Mouse (Mus musculus) embryo, embryonic 9.5 days (tissue): Measurements from ENCODE around the gene Txnip.
"Not testable (repeated sequence)": the region's sequence is repeated elsewhere in the genome, so short reads cannot be mapped to it uniquely, and the experiment has no call there.

Experiments used
- DNase-seq: peaks from one replicate; pipeline ENCODE4 v3.0.0-alpha.2; 2017; ENCODE audit errors: extremely low spot score

Gene Txnip

DNA sequence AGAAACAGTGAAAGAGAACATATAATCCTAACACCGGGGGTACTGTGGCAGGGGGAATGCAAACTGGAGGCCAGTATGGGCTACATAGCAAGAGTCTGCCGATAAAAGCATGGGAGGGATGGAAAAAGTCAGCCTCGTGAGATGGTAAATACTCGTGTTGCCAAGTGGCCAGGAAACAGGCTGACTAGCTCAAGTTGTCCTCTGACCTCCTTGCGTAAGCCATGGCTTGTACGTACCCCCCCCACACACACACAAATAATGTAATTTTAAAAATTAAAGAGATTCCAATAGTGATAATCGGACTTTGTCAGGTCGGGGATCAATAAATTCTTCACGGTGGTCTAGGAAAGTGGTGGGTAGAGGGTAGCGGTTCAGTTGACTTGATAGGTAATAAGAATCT lies 35.6 kb downstream of the Txnip start:
- no peak for DNase-seq

DNA sequence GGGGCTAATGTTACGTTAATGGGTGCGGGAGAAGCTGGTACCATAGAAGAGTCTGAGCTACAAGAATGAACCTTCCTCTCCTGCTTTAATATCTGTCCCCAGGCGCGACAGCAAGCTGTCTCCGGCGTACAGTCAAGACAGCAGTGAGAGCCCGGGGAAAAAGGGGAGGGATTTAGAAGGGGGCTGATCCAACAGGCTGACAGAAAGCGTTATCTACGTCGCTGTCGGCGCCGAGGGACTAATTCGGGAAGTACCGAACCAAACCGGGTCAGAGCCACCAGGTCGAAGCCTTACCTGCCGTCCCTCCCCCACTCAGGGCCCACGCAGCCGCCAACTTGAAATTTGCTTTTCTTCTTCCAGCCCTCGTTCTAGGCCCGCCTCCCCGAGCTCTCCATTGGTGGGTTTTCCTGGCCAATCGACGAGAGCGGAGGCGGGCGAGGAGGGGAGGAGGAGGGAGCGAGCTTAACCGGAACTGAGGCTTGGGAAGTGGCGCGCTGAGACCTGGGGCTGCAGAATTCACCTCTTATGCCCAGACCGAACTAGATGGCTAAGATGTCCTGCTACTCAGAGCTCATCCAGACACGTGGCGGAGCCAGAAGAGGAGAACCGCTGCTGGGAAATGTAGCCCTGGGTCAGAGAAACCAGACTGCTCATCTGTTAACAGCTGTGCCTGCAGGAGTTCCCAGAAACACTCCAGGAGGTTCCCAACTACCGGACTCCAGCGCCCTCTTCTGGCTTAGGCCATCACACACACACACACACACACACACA lies 36.2 kb downstream of the Txnip start, which contains the start of gene Polr3gl:
Gene Polr3gl, minus strand, starts transcription at position 392 of the 771 bp plus-strand sequence.
- peak; percentile 95 for DNase-seq

DNA sequence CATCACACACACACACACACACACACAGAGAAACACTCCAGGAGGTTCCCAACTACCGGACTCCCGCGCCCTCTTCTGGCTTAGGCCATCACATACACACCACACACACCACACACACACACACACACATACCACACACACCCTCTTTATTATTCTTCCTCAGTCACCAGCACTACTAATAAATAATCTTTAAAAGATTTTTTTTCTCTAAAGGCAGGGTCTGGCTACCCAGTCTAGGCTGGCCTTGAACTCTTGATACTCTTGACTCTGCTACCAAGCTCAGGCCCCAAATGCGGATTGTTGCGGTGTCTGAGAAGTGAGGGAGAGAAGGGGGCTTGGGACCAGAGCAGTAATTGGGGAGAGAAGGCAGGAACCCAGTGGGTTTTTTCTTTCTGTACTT lies 37.1 kb downstream of the Txnip start:
- DNase-seq: no peak

DNA sequence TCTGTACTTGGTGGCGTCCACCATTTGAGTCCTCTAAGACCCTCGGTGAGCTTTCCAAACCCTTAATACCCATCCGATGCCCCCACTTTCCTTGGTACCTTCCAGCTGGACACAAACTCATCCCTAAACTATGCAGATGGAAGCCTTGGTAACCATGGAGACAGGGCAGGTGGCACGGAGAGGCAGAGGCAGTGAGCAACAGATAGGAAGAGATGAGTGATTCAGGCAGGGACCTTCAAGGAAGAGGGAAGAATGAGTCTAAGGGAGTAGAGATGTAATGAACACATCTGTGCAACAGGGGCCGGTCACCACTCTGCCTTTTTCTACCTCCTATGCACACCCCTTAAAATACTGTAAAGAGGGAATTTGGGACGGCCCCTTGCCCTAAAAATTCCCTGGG lies 37.9 kb downstream of the Txnip start:
- DNase-seq: no peak

DNA sequence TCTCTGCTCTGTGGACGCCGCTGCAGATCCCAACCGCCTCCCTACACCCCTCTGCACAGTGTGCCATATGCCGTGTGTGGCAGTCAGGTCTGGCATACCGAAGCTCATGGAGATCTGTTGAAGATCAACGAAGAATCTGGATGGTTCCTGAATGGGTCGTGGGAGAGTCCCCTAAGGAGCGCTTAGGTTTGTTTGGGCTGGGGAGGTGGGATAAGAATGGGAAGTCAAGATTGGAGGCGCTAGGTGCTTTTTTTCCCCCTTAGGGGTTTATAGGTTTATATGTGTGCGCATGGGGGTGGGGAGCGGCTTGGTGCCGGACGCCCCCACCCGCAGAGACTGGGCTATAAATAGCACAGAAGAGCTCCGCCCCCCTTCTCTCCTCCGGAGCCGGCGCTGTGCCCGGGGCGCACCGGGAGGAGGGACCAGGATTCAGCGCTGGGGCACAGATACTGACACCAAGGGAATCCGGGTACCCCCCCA lies 38.5 kb downstream of the Txnip start, which contains the start of gene Ankrd34a:
Gene Ankrd34a, plus strand, starts transcription at position 409 of the 480 bp plus-strand sequence.
- DNase-seq: no peak

DNA sequence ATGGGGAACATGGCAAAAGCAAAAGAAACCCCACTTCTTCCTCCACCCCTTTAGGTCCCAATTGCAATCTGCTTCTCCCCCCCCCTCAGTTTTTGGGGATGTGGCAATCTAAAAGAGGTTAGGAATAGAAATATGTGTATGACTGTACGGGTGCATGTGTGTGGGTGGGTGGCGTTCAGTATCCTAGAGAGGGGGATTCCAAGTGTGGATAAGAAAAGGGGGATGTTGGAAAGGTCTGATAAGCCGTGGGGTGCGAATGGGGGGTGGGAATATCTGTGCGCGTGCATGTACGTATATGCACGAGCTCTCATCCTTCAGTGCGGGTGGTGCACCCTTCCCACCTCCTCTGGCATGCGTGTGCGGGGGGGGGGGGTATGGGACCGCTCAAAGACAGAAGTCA lies 39.1 kb downstream of the Txnip start:
- DNase-seq: no peak

DNA sequence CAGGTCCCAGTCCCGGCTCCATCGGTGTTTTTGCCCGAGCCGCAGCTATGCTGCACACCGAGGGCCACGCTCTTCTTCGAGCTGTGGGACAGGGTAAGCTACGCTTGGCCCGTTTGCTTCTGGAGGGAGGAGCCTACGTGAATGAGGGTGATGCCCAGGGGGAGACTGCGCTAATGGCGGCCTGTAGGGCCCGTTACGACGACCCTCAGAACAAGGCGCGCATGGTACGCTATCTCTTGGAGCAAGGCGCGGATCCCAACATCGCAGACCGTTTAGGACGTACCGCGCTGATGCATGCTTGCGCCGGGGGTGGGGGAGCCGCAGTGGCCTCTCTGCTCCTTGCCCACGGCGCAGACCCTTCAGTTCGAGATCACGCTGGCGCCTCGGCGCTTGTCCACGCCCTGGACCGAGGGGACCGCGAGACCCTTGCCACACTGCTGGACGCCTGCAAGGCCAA lies 39.7 kb downstream of the Txnip start:
- peak; percentile 64 for DNase-seq

DNA sequence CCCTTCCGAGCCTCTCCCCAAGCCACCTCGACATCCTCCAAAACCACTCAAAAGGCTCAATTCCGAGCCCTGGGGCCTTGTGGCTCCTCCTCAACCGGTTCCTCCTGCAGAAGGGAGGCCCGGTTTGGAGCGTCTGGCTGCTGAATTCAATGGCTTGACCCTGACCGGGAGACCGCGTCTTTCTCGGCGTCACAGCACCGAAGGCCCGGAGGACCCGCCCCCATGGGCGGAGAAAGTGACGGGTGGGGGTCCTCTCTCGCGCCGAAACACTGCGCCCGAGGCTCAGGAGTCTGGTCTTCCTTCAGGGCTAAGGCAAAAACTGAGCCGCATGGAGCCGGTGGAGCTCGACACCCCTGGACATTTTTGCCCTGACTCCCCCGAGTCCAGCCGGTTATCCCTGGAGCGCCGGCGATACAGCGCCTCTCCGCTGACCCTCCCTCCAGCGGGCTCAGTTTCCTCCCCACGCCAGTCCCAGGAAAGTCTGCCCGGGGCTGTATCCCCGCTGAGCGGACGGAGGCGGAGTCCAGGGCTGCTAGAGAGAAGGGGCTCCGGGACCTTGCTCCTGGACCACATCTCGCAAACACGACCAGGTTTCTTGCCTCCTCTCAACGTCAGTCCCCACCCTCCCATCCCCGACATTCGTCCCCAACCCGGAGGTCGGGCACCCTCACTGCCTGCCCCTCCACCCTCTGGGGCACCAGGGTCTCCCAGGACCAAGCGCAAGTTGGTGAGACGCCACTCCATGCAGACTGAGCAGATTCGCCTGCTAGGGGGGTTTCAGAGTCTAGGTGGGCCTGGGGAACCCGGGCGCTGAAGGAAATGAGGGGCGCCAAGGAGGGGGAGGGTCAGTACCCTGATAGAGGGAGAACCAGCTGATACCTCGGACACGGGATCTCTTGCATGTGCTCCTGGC lies 40.7 kb downstream of the Txnip start:
- DNase-seq: peak; percentile 81

DNA sequence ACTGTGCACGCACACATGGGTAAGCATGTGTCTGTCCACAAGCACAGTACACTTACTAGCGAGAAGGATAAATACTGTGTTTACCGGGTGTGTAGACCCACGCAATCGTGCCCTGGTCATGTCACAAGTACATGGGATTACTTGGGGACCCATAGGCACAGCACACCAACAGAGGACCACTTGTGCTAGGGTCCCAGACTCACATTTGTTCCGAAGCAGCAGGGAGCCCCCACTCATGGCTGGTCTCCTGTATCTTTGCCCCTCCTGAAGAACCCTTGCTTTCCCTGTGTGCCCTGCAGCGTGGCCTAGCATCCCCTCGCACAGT lies 41.3 kb downstream of the Txnip start:
- no peak for DNase-seq

DNA sequence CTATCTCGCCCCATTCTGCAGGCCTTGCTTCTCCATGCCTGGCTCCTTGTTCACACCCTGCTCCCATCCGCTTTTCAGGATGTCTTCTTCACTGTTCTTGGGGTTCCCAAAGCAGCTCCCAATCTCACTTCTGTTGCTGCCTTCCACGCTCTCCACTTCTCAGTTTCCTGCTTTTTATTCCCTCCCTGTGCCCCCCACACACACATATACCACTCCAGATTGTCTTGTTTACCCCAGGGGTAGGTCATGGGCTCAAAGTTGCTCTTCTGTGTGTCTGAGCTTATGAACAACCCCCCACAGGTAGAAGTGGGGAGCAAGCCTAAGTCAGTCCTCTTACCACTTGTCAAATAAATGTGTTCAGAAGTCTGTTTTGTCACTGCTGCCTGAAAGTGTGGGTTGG lies 41.7 kb downstream of the Txnip start:
- DNase-seq: no peak

DNA sequence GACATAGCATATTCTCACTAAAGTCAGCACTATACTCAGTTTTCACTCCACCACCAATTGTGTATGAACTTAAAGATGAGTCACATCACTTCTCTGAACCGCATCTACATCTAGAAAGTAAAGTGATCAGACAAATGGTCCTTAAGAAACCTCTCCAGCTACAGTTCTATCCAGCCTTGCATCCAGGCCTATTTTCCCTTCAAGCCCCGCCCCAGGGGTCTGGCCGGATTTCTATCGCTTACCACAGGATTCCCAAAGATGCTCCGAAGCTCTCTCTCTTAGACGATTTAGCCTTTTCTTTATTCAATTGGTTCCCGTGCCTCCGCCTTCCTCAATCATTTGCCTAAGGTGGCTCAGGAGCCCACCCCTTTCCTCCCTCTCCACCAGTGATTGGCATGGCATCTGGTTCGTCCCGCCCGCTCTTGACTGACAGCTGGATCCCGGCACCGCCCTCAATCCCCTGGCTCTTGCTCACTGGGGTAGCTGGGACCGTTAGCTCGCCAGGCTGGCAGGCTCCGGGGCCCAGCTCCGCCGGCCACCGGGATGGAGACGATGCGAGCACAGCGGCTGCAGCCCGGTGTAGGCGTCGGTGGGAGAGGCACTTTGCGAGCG lies 43.0 kb downstream of the Txnip start, which contains the start of gene Lix1l:
Gene Lix1l, plus strand, starts transcription at position 511 of the 612 bp plus-strand sequence.
- peak; percentile 92 for DNase-seq

DNA sequence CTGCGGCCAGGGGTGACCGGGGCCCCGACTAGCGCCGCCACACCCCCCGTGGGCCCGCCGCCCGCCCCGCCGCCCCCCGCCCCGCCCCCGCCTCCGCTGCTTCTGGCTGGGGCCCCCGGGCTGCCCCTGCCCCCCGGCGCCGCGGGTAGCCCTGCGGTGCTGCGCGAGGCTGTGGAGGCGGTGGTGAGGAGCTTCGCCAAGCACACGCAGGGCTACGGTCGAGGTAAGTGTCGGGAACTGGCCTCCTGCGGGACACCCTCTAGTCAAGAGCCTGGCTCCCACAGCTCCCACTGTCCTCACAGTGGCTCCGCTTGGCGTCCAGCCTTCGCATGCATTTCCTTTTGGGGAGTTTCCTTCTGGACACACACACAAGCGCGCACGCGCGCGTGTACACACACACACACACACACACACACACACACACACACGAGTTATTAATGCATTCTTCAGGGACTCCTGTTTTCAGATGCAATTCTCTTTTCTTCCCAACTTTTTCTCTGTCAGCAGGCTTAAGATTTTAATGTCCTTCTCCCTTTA lies 43.6 kb downstream of the Txnip start:
- DNase-seq: peak; percentile 75

DNA sequence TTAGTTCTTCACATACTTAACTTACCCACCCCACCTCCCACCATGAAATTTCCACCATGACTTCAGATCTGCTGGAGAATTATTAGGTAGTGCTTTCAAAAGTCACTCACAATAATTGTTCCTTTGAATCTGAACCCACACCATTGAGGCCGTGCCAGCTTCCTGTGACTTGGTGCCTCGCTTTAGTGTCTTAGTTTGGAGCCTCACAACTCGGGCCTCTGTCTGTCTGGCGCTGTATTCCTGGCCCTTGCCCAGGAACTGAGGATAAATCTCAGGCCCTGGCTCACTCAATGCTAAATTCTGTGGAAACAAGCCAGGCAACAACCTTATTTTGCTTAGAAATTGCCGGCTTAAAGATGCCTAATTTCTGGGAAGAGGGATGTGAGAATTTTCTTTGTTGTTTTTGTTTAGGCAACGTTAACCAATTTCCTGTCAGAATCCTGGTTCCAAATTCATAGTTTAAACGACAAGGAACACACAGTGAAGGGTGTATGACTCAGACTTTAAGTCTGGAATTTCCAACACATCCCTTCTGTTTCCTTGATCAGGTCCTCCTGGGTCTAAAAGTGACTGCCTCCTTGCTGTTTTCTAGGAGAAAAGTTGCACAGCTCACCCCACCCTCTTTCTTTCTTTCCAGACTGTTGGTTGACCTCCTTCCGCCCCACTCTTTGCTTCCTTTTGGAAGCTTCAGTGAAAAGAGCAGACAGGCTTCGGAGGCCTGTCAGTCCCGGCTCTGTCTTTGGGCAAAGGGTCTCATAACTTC lies 44.4 kb downstream of the Txnip start:
- no peak for DNase-seq

DNA sequence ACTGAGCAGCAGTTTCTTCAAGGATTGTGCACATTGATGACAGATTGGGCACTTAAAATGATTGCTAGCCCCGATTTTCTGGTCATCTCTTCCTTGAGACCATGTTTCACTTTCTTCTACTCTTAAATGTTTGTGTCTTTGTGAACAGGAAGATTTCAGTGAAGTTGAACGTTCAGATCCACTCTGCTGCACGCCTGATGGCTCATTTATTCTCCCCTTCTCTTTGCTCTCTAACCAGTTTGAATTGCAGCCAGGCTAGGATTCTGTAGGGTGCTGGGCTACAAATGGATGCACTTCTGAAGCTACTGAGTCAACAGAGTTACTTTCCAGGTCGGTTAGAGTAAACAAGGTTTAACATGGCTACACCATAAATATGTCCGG lies 44.9 kb downstream of the Txnip start:
- no peak for DNase-seq

DNA sequence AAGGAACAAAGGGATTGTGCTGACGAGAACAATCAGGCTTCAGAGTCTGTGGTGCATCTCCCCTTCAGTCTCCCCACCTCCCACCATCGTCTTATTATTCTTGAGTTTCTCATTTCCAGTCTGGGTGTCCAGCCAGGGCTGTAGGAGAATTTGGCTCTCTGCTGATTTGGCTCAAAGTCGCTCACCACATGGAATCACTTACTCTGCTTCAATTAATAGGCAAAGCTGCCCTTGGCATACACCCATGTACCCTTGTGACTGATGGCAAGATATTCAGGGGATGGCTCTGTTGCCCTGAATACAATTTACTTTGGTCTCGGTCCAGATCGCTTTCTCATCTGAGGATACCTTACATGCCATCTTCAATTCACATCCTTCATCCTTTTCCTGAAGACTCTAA lies 45.6 kb downstream of the Txnip start:
- DNase-seq: no peak

DNA sequence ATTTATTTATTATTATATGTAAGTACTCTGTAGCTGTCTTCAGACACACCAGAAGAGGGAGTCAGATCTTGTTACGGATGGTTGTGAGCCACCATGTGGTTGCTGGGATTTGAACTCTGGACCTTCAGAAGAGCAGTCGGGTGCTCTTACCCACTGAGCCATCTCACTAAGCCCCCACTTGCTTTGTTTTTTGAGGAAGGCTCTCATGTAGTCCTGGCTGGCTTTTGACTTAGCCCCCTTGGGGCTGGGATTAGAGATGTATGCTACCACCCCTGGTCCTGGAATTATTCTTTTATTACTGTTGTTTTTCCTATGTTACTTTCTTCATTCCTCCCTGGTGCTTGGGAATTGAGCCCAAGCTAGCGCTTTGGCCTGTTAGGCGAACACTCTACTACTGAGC lies 48.2 kb downstream of the Txnip start:
- not testable (repeated sequence) for DNase-seq

DNA sequence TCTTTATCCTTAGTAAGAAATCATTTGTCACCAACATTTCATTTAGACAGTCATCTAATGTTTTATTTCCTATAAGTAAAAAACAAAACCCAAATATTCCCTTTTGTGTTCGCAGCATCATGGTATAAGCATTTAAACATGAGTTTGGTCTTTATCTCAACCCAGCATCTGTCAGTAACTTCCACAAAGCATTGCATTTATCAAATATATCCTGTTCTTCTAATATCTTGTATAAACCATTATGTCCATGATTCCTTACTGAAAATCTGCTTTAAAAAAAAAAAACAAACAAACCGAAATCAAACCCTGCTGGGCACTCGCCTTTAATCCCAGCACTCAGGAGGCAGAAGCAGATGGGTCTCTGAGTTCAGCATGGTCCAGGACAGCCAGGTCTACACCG lies 48.9 kb downstream of the Txnip start:
- no peak for DNase-seq
